ENCODE assay signal across 10 mouse cellular contexts in the genomic region with DNA sequence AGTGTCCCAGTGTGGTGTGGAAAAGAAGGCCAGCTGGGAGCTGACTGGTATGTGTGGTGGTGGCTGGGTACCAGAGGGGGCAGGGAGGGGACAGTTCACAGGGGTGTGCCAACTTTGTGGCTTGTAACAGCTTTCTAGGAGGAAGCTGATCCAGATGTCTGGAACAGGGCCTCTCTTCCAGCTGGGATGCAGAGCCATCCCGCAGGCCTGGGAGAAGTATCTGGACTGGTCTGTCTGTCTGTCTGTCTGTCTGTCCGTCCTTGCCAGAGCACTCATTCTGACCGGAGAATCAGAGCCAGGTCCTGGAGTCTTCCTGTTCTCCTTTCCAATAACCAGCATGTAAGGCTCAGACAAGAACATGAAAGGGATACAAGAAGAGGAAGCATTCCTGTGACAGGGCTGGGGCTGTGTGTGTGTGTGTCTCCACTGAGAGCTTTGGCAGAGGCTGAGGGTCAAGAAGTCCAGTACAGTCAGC. TPM values are rescaled to one million over a fixed set of nuclear protein-coding genes. Genes with fewer than 3 reads are reported as not detected.
DNase-seq lines count a peak whose midpoint lies in the region; ATAC-seq and TF ChIP-seq lines count a peak whose summit lies in the region.
"Had no signal": no experiment of that assay in that cellular context is flagged by ENCODE, and none has a peak within 500 bp of the region (broad histone marks: within the 10 kb centered on the region; RNA-seq: fewer than 3 reads in every experiment).

No protein-coding gene starts in this region.

- H3K4me2 ChIP-seq in liver, postnatal 0 days (ENCODE audit: low read depth, low read length) = no peak overlapping the region
- no peak overlapping the region for H3K4me2 ChIP-seq in hindbrain, embryonic 12.5 days (replicated peaks)
- no peak overlapping the region for H3K4me2 ChIP-seq in hindbrain, embryonic 16.5 days (ENCODE audit: low read length)

- no peaks in the 10 kb centered on the region for H3K27me3 ChIP-seq in liver, postnatal 0 days (ENCODE audit: insufficient read depth, low read length)
- H3K27me3 ChIP-seq in hindbrain, embryonic 12.5 days = no peaks in the 10 kb centered on the region
- H3K27me3 ChIP-seq in hindbrain, embryonic 16.5 days (replicated peaks; ENCODE audit: control insufficient read depth, insufficient read depth, low read length) = no peaks in the 10 kb centered on the region

- DNase-seq in gastrocnemius, postnatal 14 days = peak; percentile 29
- DNase-seq in gastrocnemius, adult 8-10 months (ENCODE audit: low spot score in 2 of 2) = no peak
- peak; percentile 72 for DNase-seq in 3134 (ENCODE audit: extremely low read depth, insufficient read length, low spot score)
- DNase-seq in gastrocnemius, postnatal 25 days = peak; percentile 28
- DNase-seq in liver, postnatal 0 days = no peak

- no peak overlapping the region for H3K9ac ChIP-seq in liver, postnatal 0 days (replicated peaks)
- H3K9ac ChIP-seq in hindbrain, embryonic 12.5 days = no peak overlapping the region
- H3K9ac ChIP-seq in hindbrain, embryonic 16.5 days (ENCODE audit: low read depth, low read length) = no peak overlapping the region

- ATAC-seq in liver, postnatal 0 days = peak; percentile 37
- ATAC-seq in hindbrain, embryonic 12.5 days (ENCODE audit: low FRiP score) = no peak
- no peak for ATAC-seq in hindbrain, embryonic 16.5 days
- no peak for ATAC-seq in frontal cortex, adult (ENCODE audit: low TSS enrichment)
- ATAC-seq: activated CD4-positive, CD25-positive, alpha-beta regulatory T cell, adult 4 months; CD4-positive, CD25-positive, alpha-beta regulatory T cell, adult 4 months had no signal

- H3K4me1 ChIP-seq in liver, postnatal 0 days (ENCODE audit: insufficient read depth) = peaks cover 12% of the 10 kb centered on the region
- 0 out of 2 replicates have a peak, but pooled peaks cover 4% of the 10 kb centered on the region for H3K4me1 ChIP-seq in hindbrain, embryonic 12.5 days
- no peaks in the 10 kb centered on the region for H3K4me1 ChIP-seq in hindbrain, embryonic 16.5 days (ENCODE audit: control insufficient read depth, insufficient read depth, low read depth, low read length)

- no peak overlapping the region for H3K27ac ChIP-seq in liver, postnatal 0 days (ENCODE audit: low read depth)
- H3K27ac ChIP-seq in hindbrain, embryonic 12.5 days = no peak overlapping the region
- no peak overlapping the region; the same call in 1 of the 2 replicates for H3K27ac ChIP-seq in hindbrain, embryonic 16.5 days (ENCODE audit: low read depth, low read length)

- intact Hi-C loops in gastrocnemius, postnatal 14 days (cut with DNase I; ENCODE audit: low total_unique reads) = no loop called here

- no peak overlapping the region for H3K4me3 ChIP-seq in liver, postnatal 0 days (ENCODE audit: low read depth, low read length)
- H3K4me3 ChIP-seq in hindbrain, embryonic 12.5 days = no peak overlapping the region
- no peak overlapping the region for H3K4me3 ChIP-seq in hindbrain, embryonic 16.5 days (ENCODE audit: low read length)

- no peaks in the 10 kb centered on the region for H3K9me3 ChIP-seq in liver, postnatal 0 days (ENCODE audit: low read length)
- H3K9me3 ChIP-seq in hindbrain, embryonic 12.5 days (replicated peaks) = no peaks in the 10 kb centered on the region
- H3K9me3 ChIP-seq in hindbrain, embryonic 16.5 days (ENCODE audit: control insufficient read depth, low read length) = no peaks in the 10 kb centered on the region

- WGBS in liver, postnatal 0 days (ENCODE audit: insufficient replicate concordance) = 44% methylated on average over 3 of the region's 3 CpGs
- WGBS in hindbrain, embryonic 12.5 days = 85% methylated on average over 3 of the region's 3 CpGs
- 82% methylated on average over 3 of the region's 3 CpGs for WGBS in hindbrain, embryonic 16.5 days

- H3K36me3 ChIP-seq in liver, postnatal 0 days (replicated peaks; ENCODE audit: insufficient read depth, low read length) = no peaks in the 10 kb centered on the region
- peaks cover 8% of the 10 kb centered on the region; the same call in 1 of the 2 replicates for H3K36me3 ChIP-seq in hindbrain, embryonic 12.5 days
- 0 out of 2 replicates have a peak, but pooled peaks cover 3% of the 10 kb centered on the region for H3K36me3 ChIP-seq in hindbrain, embryonic 16.5 days (ENCODE audit: control insufficient read depth, insufficient read depth, low read length)

- TF ChIP-seq EP300 in liver, postnatal 0 days (IDR thresholded peaks at IDR 0.05; ENCODE audit: low read depth) = no peak

- no peak for TF ChIP-seq CTCF in liver, postnatal 0 days (IDR thresholded peaks at IDR 0.05; ENCODE audit: low read depth)

RNA-seq across cellular contexts. Expression of a gene that starts 38.0 kb away (rescaled TPM):
- 100 to 1,000 TPM; 119 to 134 TPM for total RNA-seq in gastrocnemius, postnatal 14 days (2021)
- 100 to 1,000 TPM; 109 to 119 (median 112) TPM for total RNA-seq in gastrocnemius, adult 8-10 months (2022)
- 100 to 1,000 TPM; 102 to 106 TPM for total RNA-seq in gastrocnemius, postnatal 25 days (2021)
- polyA plus RNA-seq in liver, postnatal 0 days (2015; fragmentation: Nextera tagmentation; extraction: Ambion mirVana) = 29.8 and 34.7 TPM in 2 replicates
- polyA plus RNA-seq in hindbrain, embryonic 12.5 days (2016; fragmentation: Nextera tagmentation; extraction: Ambion mirVana) = 242 and 254 TPM in 2 replicates
- 132 and 141 TPM in 2 replicates for polyA plus RNA-seq in hindbrain, embryonic 16.5 days (2015; fragmentation: Nextera tagmentation; extraction: Ambion mirVana)

Comparison
In these comparisons a context has a peak if more than half of its experiments do, and no peak if none do; other contexts are left out.
1. DNase-seq: peak in gastrocnemius, postnatal 14 days (single experiment), 3134 (single experiment) and gastrocnemius, postnatal 25 days (single experiment); none in gastrocnemius, adult 8-10 months (0 of 2) and liver, postnatal 0 days (single experiment).